Mouse (Mus musculus) brown adipose tissue, adult 24 weeks (tissue): Measurements from ENCODE around the gene Med12l. TPM values are rescaled to one million over a fixed set of nuclear protein-coding genes. Genes with fewer than 3 reads are reported as not detected.
A peak's percentile ranks its signal among the peaks of the same experiment; 100 is the strongest.

Experiments
- H3K27ac ChIP-seq: fragments of 200-500 bp; replicated peaks from 2 replicates; pipeline ENCODE4 v1.5.1; 2012; ENCODE audit warnings: low read depth, mild to moderate bottlenecking, low read length
- H3K4me1 ChIP-seq: fragments of 200-500 bp; 2 replicates; pipeline ENCODE4 v1.6.1; 2012; ENCODE audit warnings: low read length, mixed read lengths; ENCODE audit not compliant: control insufficient read depth, insufficient read depth, insufficient read length
- H3K4me3 ChIP-seq: fragments of 200-500 bp; 2 replicates; pipeline ENCODE4 v1.5.1; 2012; ENCODE audit warnings: low read depth, mild to moderate bottlenecking, low read length, moderate library complexity; ENCODE audit not compliant: insufficient read depth
- polyA plus RNA-seq: library from polyadenylated mRNA; stranded (reverse); fragments of >200 nt; gene quantifications from 2 replicates; pipeline ENCODE4 v1.2.4, GENCODE M21; 2012; ENCODE audit not compliant: missing spikeins, insufficient read depth, insufficient read length

Med12l gene
- polyA plus RNA-seq: 2.8 and 3.7 TPM in 2 replicates

GRCm38 (mm10) chr3:59005271-59005995 is at the start of gene Med12l:
TSS of gene Med12l (plus strand) at chr3:59005825.
- peaks cover 5% of the 10 kb centered on the region; the same call in 1 of the 2 replicates for H3K4me1 ChIP-seq
- no peak within 1 kb of the TSS for H3K27ac ChIP-seq
- peak within 1 kb of the TSS; percentile 56 for H3K4me3 ChIP-seq

- H3K4me3 ChIP-seq: no peak overlapping the region
- H3K27ac ChIP-seq: no peak overlapping the region
- H3K4me1 ChIP-seq: no peaks in the 10 kb centered on the region
Measured at GRCm38 (mm10) chr3:58961166-58961565, 44.5 kb upstream of the Med12l start.

GRCm38 (mm10) chr3:58977413-58977812 is 28.2 kb upstream of the Med12l start:
- no peaks in the 10 kb centered on the region for H3K4me1 ChIP-seq
- no peak overlapping the region for H3K27ac ChIP-seq
- no peak overlapping the region for H3K4me3 ChIP-seq

- H3K4me1 ChIP-seq: no peaks in the 10 kb centered on the region
- H3K4me3 ChIP-seq: no peak overlapping the region
- no peak overlapping the region for H3K27ac ChIP-seq
Measured at GRCm38 (mm10) chr3:58977906-58978622, 27.6 kb upstream of the Med12l start.

- Histone ChIP-seq H3K4me1 (no peaks in the 10 kb centered on the region), H3K4me3 (no peak overlapping the region), H3K27ac (no peak overlapping the region)
Measured at GRCm38 (mm10) chr3:58980579-58980978, 25.0 kb upstream of the Med12l start.

- Histone ChIP-seq H3K27ac (no peak overlapping the region), H3K4me1 (no peaks in the 10 kb centered on the region), H3K4me3 (no peak overlapping the region)
Measured at GRCm38 (mm10) chr3:58982896-58983837, 22.5 kb upstream of the Med12l start.

GRCm38 (mm10) chr3:58983838-58984598 is 21.6 kb upstream of the Med12l start:
- Histone ChIP-seq H3K4me1 (no peaks in the 10 kb centered on the region), H3K27ac (no peak overlapping the region), H3K4me3 (no peak overlapping the region)

- H3K27ac ChIP-seq: no peak overlapping the region
- H3K4me3 ChIP-seq: no peak overlapping the region
- no peaks in the 10 kb centered on the region for H3K4me1 ChIP-seq
Measured at GRCm38 (mm10) chr3:58985816-58986215, 19.8 kb upstream of the Med12l start.

GRCm38 (mm10) chr3:58989374-58989773 is 16.3 kb upstream of the Med12l start:
- no peak overlapping the region for H3K4me3 ChIP-seq
- H3K27ac ChIP-seq: no peak overlapping the region
- no peaks in the 10 kb centered on the region for H3K4me1 ChIP-seq

- Histone ChIP-seq H3K27ac (no peak overlapping the region), H3K4me3 (no peak overlapping the region), H3K4me1 (no peaks in the 10 kb centered on the region)
Measured at GRCm38 (mm10) chr3:58990556-58990955, 15.1 kb upstream of the Med12l start.

GRCm38 (mm10) chr3:58992122-58992521 is 13.5 kb upstream of the Med12l start:
- no peak overlapping the region for H3K27ac ChIP-seq
- H3K4me1 ChIP-seq: no peaks in the 10 kb centered on the region
- no peak overlapping the region for H3K4me3 ChIP-seq

GRCm38 (mm10) chr3:58993619-58994018 is 12.0 kb upstream of the Med12l start:
- no peak overlapping the region for H3K4me3 ChIP-seq
- no peak overlapping the region for H3K27ac ChIP-seq
- no peaks in the 10 kb centered on the region for H3K4me1 ChIP-seq

GRCm38 (mm10) chr3:59003756-59004155 is 1.9 kb upstream of the Med12l start:
- peaks cover 5% of the 10 kb centered on the region; the same call in 1 of the 2 replicates for H3K4me1 ChIP-seq
- H3K27ac ChIP-seq: no peak overlapping the region
- H3K4me3 ChIP-seq: no peak overlapping the region

GRCm38 (mm10) chr3:59005996-59006730 is 538 bp downstream of the Med12l start:
- H3K27ac ChIP-seq: no peak overlapping the region
- peaks cover 5% of the 10 kb centered on the region; the same call in 1 of the 2 replicates for H3K4me1 ChIP-seq

More at GRCm38 (mm10) chr3:59005996-59006730, 538 bp downstream of the Med12l start:
- H3K4me3 ChIP-seq: peak overlapping the region; percentile 56
